Mouse (Mus musculus) megakaryocyte, embryonic 14.5 days (primary cell): ENCODE data around the gene U2af1.

ENCODE experiments used
- FLI1 ChIP-seq: IDR thresholded peaks from 2 replicates; pipeline ENCODE4 v1.6.1; 2012; ENCODE audit warnings: low read length, inconsistent platforms, mixed read lengths
- GATA1 ChIP-seq: IDR thresholded peaks from 3 replicates; pipeline ENCODE4 v1.6.1; 2012; ENCODE audit warnings: mixed read lengths, low read length, inconsistent platforms, borderline replicate concordance

DNA sequence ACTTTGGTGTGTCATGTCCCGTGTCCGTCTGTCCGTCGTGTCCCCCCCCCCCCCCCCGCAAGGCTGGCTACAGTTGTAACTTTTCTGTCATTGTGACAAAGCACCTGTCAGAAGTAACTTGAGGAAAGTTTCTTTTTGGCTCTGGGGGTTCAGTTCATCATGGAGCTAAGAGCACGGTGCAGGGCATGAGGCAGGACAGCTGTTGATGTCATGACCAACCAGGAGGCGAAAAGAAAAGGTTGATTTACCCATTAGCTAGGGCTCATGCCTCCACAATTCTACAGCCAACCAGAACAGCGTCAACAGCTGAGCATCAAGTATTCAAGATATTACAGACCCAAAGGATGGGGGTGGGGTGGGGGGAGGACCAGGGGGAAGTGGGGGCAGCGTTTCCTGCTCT lies 9.6 kb upstream of the U2af1 start:
- TF ChIP-seq FLI1 (no peak), GATA1 (no peak)
